Mouse (Mus musculus) right cerebral cortex, postnatal 14 days (tissue): ENCODE data around the gene Ppp2ca.
"Not testable (repeated sequence)": the region's sequence is repeated elsewhere in the genome, so short reads cannot be mapped to it uniquely, and the experiment has no call there.

Experiments
- DNase-seq: peaks from one replicate; pipeline ENCODE4 v3.0.0; 2022

The Ppp2ca gene

GRCm38 (mm10) chr11:52145428-52145827, 46.9 kb downstream of the Ppp2ca start, which contains the start of gene Olfr1373:
Olfr1373 (minus strand) TSS chr11:52145528.
- not testable (repeated sequence) for DNase-seq

- no peak for DNase-seq
Observed at GRCm38 (mm10) chr11:52163926-52164325, 65.4 kb downstream of the Ppp2ca start.

GRCm38 (mm10) chr11:52167126-52167525, 68.6 kb downstream of the Ppp2ca start:
- no peak for DNase-seq

GRCm38 (mm10) chr11:52167901-52168302, 69.4 kb downstream of the Ppp2ca start:
- DNase-seq, result not testable (repeated sequence)

GRCm38 (mm10) chr11:52168461-52168860, 70.0 kb downstream of the Ppp2ca start:
- DNase-seq, result no peak
